Mouse (Mus musculus) stomach, postnatal 0 days (tissue): ENCODE results near the gene Nup214.

Experiments used
- CTCF ChIP-seq: IDR thresholded peaks from 2 replicates; pipeline ENCODE4 v1.5.1; 2016; ENCODE audit warnings: antibody characterized with exemption, low read depth, mild to moderate bottlenecking, moderate library complexity
- EP300 ChIP-seq: optimal IDR thresholded peaks from 2 replicates; pipeline ENCODE3; 2016; ENCODE audit warnings: antibody characterized with exemption

- TF ChIP-seq CTCF (no peak), EP300 (no peak)
Measured at GRCm38 (mm10) chr2:32089606-32090005, 115.4 kb downstream of the Nup214 start.
